Mouse (Mus musculus) erythroblast, embryonic 14.5 days (primary cell): ENCODE measurements around the gene Ccdc163.

Experiments
- GATA1 ChIP-seq: IDR thresholded peaks from 2 replicates; pipeline ENCODE4 v1.6.1; 2012; ENCODE audit warnings: low read length, inconsistent platforms, mixed read lengths
- TAL1 ChIP-seq: IDR thresholded peaks from 3 replicates; pipeline ENCODE4 v1.6.1; 2012; ENCODE audit warnings: low read length, inconsistent platforms, mixed read lengths

DNA sequence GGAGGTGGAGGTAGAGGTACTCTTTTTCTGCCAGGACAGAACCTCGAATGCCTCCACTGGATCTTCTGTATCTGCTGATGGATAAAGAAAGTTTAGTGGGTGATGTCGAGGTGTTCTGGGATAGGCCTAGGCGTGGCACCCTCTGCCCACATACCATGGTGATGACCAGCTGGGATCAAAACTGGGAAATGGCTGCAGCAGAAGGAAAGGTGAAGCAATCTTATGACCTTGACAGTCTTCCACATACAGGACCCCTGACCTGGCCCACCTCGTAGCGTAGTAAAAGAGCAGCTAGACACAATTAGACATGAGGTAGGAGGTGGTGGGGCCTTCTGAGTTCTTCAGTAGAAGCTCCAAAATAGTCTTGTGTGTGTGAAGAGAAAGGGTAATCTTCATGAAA, 55.7 kb downstream of the Ccdc163 start:
- no peak for TF ChIP-seq GATA1
- TF ChIP-seq TAL1: no peak
